Mouse (Mus musculus) embryonic fibroblast, embryonic 13.5 days (primary cell): ENCODE measurements at regions not wholly inside any gene's neighbourhood (a gene's known extent, or its start where the extent isn't known, plus 50 kb on each side); places are given as distances from the start of the nearest gene placed in this dataset.

Source experiments
- H3K27ac ChIP-seq: 2 replicates; pipeline ENCODE4 v1.5.1; 2012; ENCODE audit warnings: low read length, control low read depth, inconsistent platforms; ENCODE audit not compliant: insufficient read depth
- H3K4me1 ChIP-seq: 2 replicates; pipeline ENCODE4 v1.6.1; 2011; ENCODE audit warnings: low read length; ENCODE audit not compliant: control insufficient read depth, insufficient read depth
- H3K4me3 ChIP-seq: 2 replicates; pipeline ENCODE4 v1.5.1; 2011; ENCODE audit warnings: mild to moderate bottlenecking, control low read depth, low read length; ENCODE audit not compliant: insufficient read depth
- CTCF ChIP-seq: IDR thresholded peaks from 2 replicates; pipeline ENCODE4 v1.5.1; 2011; ENCODE audit warnings: mild to moderate bottlenecking, control low read depth, low read length, moderate library complexity, borderline replicate concordance; ENCODE audit not compliant: insufficient read depth
- POLR2A ChIP-seq: IDR thresholded peaks from 2 replicates; pipeline ENCODE4 v1.6.1; 2011; ENCODE audit warnings: low read depth, mild to moderate bottlenecking, control low read depth, low read length, moderate library complexity

GRCm38 (mm10) chr11:22706082-22706481, 154.7 kb downstream of the B3gnt2 start:
- H3K4me1 ChIP-seq, result no peaks in the 10 kb centered on the region
- H3K27ac ChIP-seq, result no peak overlapping the region
- H3K4me3 ChIP-seq, result no peak overlapping the region
- TF ChIP-seq POLR2A, result no peak
- no peak for TF ChIP-seq CTCF
